Mouse (Mus musculus) kidney, embryonic 16.5 days (tissue): ENCODE measurements around the gene Tnnc2. TPM values are rescaled to one million over a fixed set of nuclear protein-coding genes. Genes with fewer than 3 reads are reported as not detected.
A peak's percentile ranks its signal among the peaks of the same experiment; 100 is the strongest.

Experiments
- ATAC-seq: fragments of 200-750 bp; cut with Nextera tagmentation; 2 replicates; pipeline ENCODE4 v1.8.0; 2017; ENCODE audit warnings: moderate TSS enrichment; ENCODE audit not compliant: low FRiP score, low TSS enrichment
- H3K27ac ChIP-seq: fragments of 300-500 bp; sonication (generic); 2 replicates; pipeline ENCODE4 v1.5.1; 2014; ENCODE audit warnings: low read length
- H3K27me3 ChIP-seq: fragments of 300-500 bp; sonication (generic); 2 replicates; pipeline ENCODE4 v1.6.1; 2014; ENCODE audit warnings: low read length, control low read depth, mixed read lengths; ENCODE audit not compliant: insufficient read depth
- H3K36me3 ChIP-seq: fragments of 300-500 bp; sonication (generic); 2 replicates; pipeline ENCODE4 v1.6.1; 2014; ENCODE audit warnings: low read length, control low read depth, mixed read lengths; ENCODE audit not compliant: insufficient read depth
- H3K4me1 ChIP-seq: fragments of 300-500 bp; sonication (generic); 2 replicates; pipeline ENCODE4 v1.6.1; 2014; ENCODE audit warnings: low read length, control low read depth, mixed read lengths; ENCODE audit not compliant: insufficient read depth
- H3K4me2 ChIP-seq: fragments of 300-500 bp; sonication (generic); replicated peaks from 2 replicates; pipeline ENCODE4 v1.6.1; 2014; ENCODE audit warnings: low read depth, low read length
- H3K4me3 ChIP-seq: fragments of 300-500 bp; sonication (generic); 2 replicates; pipeline ENCODE4 v1.5.1; 2014; ENCODE audit warnings: mild to moderate bottlenecking, low read length
- H3K9ac ChIP-seq: fragments of 300-500 bp; sonication (generic); replicated peaks from 2 replicates; pipeline ENCODE4 v1.6.1; 2014; ENCODE audit warnings: low read length
- H3K9me3 ChIP-seq: fragments of 300-500 bp; sonication (generic); 2 replicates; pipeline ENCODE4 v1.6.1; 2016; ENCODE audit warnings: low read length, control low read depth
- WGBS: fragments of 180-500 bp; shearing (Covaris S2); extraction: QIAGEN DNeasy Blood & Tissue Kit; methylation state at CpG from one replicate; pipeline ENCODE4 v1.1.7; 2014; 5-methylcytosine and 5-hydroxymethylcytosine counted together
- polyA plus RNA-seq: library from polyadenylated mRNA; unstranded; fragments of >200 nt; fragmentation: Nextera tagmentation; extraction: Ambion mirVana; gene quantifications from 2 replicates; pipeline ENCODE4 v1.2.1, GENCODE M21; 2015

Tnnc2 gene
- polyA plus RNA-seq, 1 experiment from 2014 or later = 22.3 TPM

- Histone ChIP-seq H3K9me3 (no peaks in the 10 kb centered on the region), H3K9ac (0 out of 2 replicates have a peak overlapping the region, but pooled peaks have one; percentile 6), H3K4me1 (peaks cover 25% of the 10 kb centered on the region), H3K27ac (no peak overlapping the region), H3K36me3 (peaks cover 20% of the 10 kb centered on the region), H3K4me2 (no peak overlapping the region), H3K4me3 (no peak overlapping the region), H3K27me3 (no peaks in the 10 kb centered on the region)
- no peak for ATAC-seq
- 69% methylated on average over 10 of the region's 10 CpGs for WGBS
Measured at GRCm38 (mm10) chr2:164787779-164788178, 8.0 kb upstream of the Tnnc2 start.

DNA sequence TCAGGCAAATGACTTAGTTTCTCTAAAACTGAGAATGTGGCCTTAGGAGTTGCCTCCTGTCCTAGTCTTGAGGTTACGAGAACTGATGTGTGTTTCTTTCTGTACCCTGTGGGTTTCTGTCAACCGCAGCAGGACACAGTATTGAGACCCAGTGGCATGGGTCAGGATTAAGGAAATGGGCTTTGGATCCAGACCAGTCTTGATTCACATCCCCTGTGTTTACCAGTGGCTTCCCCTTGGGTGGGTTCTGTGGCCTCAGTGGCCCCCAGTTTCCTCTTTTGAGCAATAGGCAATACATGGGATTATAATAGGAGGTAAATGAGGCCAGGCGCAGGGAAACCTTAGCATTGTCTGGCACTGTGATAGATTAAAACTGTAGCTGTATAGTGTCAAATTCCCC is 7.3 kb upstream of the Tnnc2 start:
- no peak for ATAC-seq
- Histone ChIP-seq H3K4me1 (peaks cover 25% of the 10 kb centered on the region), H3K27me3 (no peaks in the 10 kb centered on the region), H3K4me2 (peak overlapping the region; percentile 88), H3K9ac (peak overlapping the region; percentile 85), H3K27ac (no peak overlapping the region), H3K4me3 (peak overlapping the region; percentile 69), H3K9me3 (no peaks in the 10 kb centered on the region), H3K36me3 (peaks cover 12% of the 10 kb centered on the region; the same call in 1 of the 2 replicates)
- 85% methylated on average over 3 of the region's 3 CpGs for WGBS

- Histone ChIP-seq H3K9me3 (no peaks in the 10 kb centered on the region), H3K36me3 (peaks cover 6% of the 10 kb centered on the region; the same call in 1 of the 2 replicates), H3K4me1 (peaks cover 25% of the 10 kb centered on the region), H3K4me2 (peak overlapping the region; percentile 88), H3K9ac (peak overlapping the region; percentile 85), H3K27ac (peak overlapping the region; percentile 91; the same call in 1 of the 2 replicates), H3K27me3 (no peaks in the 10 kb centered on the region), H3K4me3 (peak overlapping the region; percentile 69)
- ATAC-seq = no peak; the same call in none of the 2 replicates
- 7% methylated on average over 15 of the region's 15 CpGs for WGBS
Measured at GRCm38 (mm10) chr2:164786388-164786885, 6.7 kb upstream of the Tnnc2 start.

GRCm38 (mm10) chr2:164785481-164786387 is 6.0 kb upstream of the Tnnc2 start, which contains the start of gene Snx21:
Gene Snx21 (plus strand): TSS chr2:164785823.
- Histone ChIP-seq H3K4me3 (peak within 1 kb of the TSS; percentile 69), H3K9me3 (no peaks in the 10 kb centered on the region), H3K9ac (peak within 1 kb of the TSS; percentile 85), H3K27ac (peak within 1 kb of the TSS; percentile 91), H3K4me1 (peaks cover 25% of the 10 kb centered on the region), H3K4me2 (peak within 1 kb of the TSS; percentile 88), H3K36me3 (peaks cover 3% of the 10 kb centered on the region; the same call in 1 of the 2 replicates), H3K27me3 (no peaks in the 10 kb centered on the region)
- ATAC-seq = peak; percentile 94
- under 1% methylated on average over 80 of the region's 89 CpGs for WGBS

DNA sequence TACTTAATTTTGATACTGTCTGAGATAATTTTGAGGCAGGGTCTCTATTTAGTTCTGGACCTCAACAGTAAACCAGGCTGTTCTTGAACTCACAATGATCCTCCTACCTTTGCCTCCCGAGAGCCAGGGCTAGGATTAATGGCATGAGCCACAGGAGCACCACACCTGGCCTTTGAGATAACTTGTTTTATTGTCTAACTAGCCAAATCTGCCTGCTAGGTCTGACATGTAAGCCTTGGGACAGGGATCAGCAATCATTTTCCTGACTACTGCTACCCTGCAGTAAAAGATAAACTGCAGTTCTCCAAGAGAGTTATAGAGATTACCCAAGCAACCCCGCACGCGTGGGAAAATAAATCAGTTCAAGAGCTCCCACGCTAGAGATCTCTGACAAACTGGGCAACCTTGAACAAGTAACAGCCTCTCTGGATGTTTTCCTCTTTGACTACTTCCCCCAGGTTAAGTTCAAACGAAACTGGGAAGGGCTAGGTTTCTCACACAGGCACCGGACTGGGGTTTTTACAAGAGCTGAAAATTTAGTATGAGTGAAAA is 5.2 kb upstream of the Tnnc2 start:
- peak overlapping the region; percentile 91 for H3K27ac ChIP-seq
- H3K9me3 ChIP-seq = no peaks in the 10 kb centered on the region
- 3% methylated on average over 7 of the region's 7 CpGs for whole genome bisulfite sequencing
- peaks cover 25% of the 10 kb centered on the region for H3K4me1 ChIP-seq
- peak overlapping the region; percentile 69 for H3K4me3 ChIP-seq
- peak overlapping the region; percentile 88 for H3K4me2 ChIP-seq
- ATAC-seq = no peak
- peaks cover 3% of the 10 kb centered on the region; the same call in 1 of the 2 replicates for H3K36me3 ChIP-seq
- H3K9ac ChIP-seq = peak overlapping the region; percentile 85
- H3K27me3 ChIP-seq = no peaks in the 10 kb centered on the region

- no peak overlapping the region for H3K4me2 ChIP-seq
- H3K27ac ChIP-seq = no peak overlapping the region
- H3K9me3 ChIP-seq = no peaks in the 10 kb centered on the region
- no peak overlapping the region for H3K4me3 ChIP-seq
- no peaks in the 10 kb centered on the region for H3K27me3 ChIP-seq
- H3K4me1 ChIP-seq = peaks cover 25% of the 10 kb centered on the region
- peaks cover 1% of the 10 kb centered on the region; the same call in 1 of the 2 replicates for H3K36me3 ChIP-seq
- WGBS = 66% methylated on average over 7 of the region's 7 CpGs
- no peak overlapping the region for H3K9ac ChIP-seq
- no peak for ATAC-seq
Measured at GRCm38 (mm10) chr2:164783926-164784581, 4.3 kb upstream of the Tnnc2 start.

DNA sequence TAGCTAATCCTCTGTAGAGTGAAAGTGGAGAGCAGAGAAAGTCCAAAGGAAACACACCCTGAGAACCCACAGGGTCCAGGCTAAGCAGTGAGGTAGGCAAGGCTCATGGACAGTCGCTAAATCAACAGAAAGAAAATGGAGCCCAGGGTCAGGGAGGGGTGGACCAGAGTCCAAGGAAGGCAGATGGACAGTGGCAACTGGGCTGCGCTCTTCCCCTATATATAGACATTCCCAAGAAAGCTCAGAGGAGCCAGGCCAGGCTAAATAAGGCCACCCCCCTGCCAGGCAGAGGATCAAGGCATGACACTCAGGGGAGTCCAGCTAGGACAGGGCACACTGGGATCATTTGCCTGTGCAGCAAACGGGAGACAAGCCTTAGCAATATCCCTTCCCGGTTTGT is 2.1 kb upstream of the Tnnc2 start:
- no peak for ATAC-seq
- no peak overlapping the region for H3K4me2 ChIP-seq
- no peak overlapping the region for H3K4me3 ChIP-seq
- no peak overlapping the region for H3K9ac ChIP-seq
- peaks cover 15% of the 10 kb centered on the region for H3K4me1 ChIP-seq
- H3K9me3 ChIP-seq = no peaks in the 10 kb centered on the region
- WGBS = 62% methylated on average over 4 of the region's 4 CpGs
- H3K27ac ChIP-seq = no peak overlapping the region
- no peaks in the 10 kb centered on the region for H3K36me3 ChIP-seq
- no peaks in the 10 kb centered on the region for H3K27me3 ChIP-seq

GRCm38 (mm10) chr2:164778809-164779208 is 958 bp downstream of the Tnnc2 start:
- H3K36me3 ChIP-seq = no peaks in the 10 kb centered on the region
- H3K4me2 ChIP-seq = no peak overlapping the region
- H3K9me3 ChIP-seq = no peaks in the 10 kb centered on the region
- H3K27ac ChIP-seq = no peak overlapping the region
- H3K4me1 ChIP-seq = no peaks in the 10 kb centered on the region
- no peaks in the 10 kb centered on the region for H3K27me3 ChIP-seq
- no peak overlapping the region for H3K4me3 ChIP-seq
- no peak overlapping the region for H3K9ac ChIP-seq
- WGBS = 79% methylated on average over 7 of the region's 7 CpGs
- no peak for ATAC-seq

- Histone ChIP-seq H3K27me3 (no peaks in the 10 kb centered on the region), H3K36me3 (peaks cover 3% of the 10 kb centered on the region; the same call in 1 of the 2 replicates), H3K4me2 (no peak overlapping the region), H3K27ac (no peak overlapping the region), H3K9ac (no peak overlapping the region), H3K4me1 (no peaks in the 10 kb centered on the region), H3K4me3 (no peak overlapping the region), H3K9me3 (no peaks in the 10 kb centered on the region)
- no peak for ATAC-seq
- 94% methylated on average over 11 of the region's 11 CpGs for WGBS
Measured at GRCm38 (mm10) chr2:164778015-164778287, 1.8 kb downstream of the Tnnc2 start.
